Mouse (Mus musculus): ENCODE measurements around the gene Ces1e. TPM values are rescaled to one million over a fixed set of nuclear protein-coding genes. Genes with fewer than 3 reads are reported as not detected.

Gene Ces1e
- total RNA-seq, 2 experiments from 2014 or later, result not detected

DNA sequence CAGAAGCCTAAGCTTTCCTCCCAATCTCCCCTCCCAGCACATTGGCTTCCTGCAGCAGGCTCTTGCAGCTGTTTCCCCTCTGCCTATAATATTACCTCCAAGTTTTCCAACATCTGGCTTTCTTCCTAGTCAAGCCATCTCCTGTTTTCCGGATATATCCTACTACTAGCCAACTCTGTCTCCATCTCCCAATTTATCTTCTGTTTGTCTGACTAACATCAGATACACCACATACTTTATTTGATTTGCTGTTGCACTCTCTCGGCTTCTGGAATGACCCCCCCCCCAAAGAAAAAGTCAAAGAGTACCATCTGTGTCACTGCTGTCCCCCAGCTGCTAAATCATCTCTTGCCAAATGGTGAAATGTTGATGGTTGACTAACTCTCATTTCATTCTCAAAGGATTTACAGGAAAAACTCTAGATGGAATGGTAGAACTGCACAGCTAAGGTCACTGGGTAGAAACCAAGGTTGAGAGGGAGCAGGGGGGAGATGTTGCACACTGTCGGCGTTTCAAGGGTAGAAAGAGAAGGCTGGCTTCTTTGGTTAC lies 48.8 kb downstream of the Ces1e start:
- no peak for ATAC-seq (ENCODE audit: poor library complexity, severe bottlenecking)

DNA sequence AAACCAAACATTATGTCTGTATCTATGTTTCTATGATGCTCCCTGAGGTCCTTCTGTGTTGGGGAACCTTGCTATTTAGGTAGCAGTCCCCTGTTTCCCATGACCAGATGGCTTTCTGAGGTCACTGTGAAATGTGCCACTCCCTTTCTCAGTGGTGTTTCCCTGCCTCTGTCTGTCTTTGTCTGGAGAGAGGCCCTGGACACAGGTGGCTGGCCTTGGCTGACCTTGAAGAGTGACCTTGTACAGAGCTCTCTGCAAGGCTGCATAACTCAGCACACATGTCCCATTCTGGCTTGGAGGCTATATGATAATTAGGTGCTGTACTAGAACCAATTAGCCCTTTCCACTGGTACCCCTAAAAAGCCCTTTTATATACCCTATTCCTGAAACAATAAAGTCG lies 52.8 kb downstream of the Ces1e start:
- no peak for ATAC-seq (ENCODE audit: poor library complexity, severe bottlenecking)

- no peak for ATAC-seq (ENCODE audit: poor library complexity, severe bottlenecking)
These were observed 54.9 kb downstream of the Ces1e start for GRCm38 (mm10) chr8:93174554-93174953.

GRCm38 (mm10) chr8:93171846-93172590 lies 57.4 kb downstream of the Ces1e start:
- ATAC-seq (ENCODE audit: poor library complexity, severe bottlenecking), result no peak

GRCm38 (mm10) chr8:93163363-93163762 lies 66.1 kb downstream of the Ces1e start:
- no peak for ATAC-seq (ENCODE audit: poor library complexity, severe bottlenecking)

DNA sequence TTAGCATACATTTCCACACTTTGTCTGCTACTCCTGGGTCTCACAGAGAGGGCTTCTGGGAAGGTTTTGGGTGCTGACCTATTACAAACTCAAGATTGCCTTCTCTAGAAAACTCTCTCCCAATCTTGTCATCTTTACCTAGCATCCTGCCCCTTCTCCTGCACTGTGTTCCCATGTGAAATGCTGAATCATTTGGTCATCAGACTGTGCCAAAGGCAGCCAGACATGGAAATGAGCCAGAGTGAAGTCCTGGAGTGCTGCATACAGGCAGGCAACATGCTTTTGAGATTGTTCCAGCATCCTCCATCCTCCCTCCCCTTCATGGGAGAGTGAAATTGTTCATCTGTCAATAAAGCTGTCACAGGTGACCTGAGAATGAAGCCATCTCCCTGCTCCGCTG lies 78.0 kb downstream of the Ces1e start:
- ATAC-seq (ENCODE audit: poor library complexity, severe bottlenecking), result no peak

Other genes with a start within 250 kb of the Ces1e start
- not detected in 2 replicates for gene Ces1a, start 181.4 kb downstream of the Ces1e start, total RNA-seq (2015)
- not detected in 2 replicates for gene Ces1a, start 181.4 kb downstream of the Ces1e start, total RNA-seq (2017)
- gene Ces1b, start 149.6 kb downstream of the Ces1e start, total RNA-seq (2015), result not detected in 2 replicates
- not detected in 2 replicates for gene Ces1b, start 149.6 kb downstream of the Ces1e start, total RNA-seq (2017)
- not detected in 2 replicates for gene Ces1c, start 98.3 kb downstream of the Ces1e start, total RNA-seq (2015)
- not detected in 2 replicates for gene Ces1c, start 98.3 kb downstream of the Ces1e start, total RNA-seq (2017)
- gene Ces1d, start 31.8 kb downstream of the Ces1e start, total RNA-seq (2015), result 0.51 and 1.8 TPM in 2 replicates
- gene Ces1d, start 31.8 kb downstream of the Ces1e start, total RNA-seq (2017), result 0.40 and 0.65 TPM in 2 replicates
- not detected in 2 replicates for gene Ces1f, start 50.1 kb upstream of the Ces1e start, total RNA-seq (2015)
- gene Ces1f, start 50.1 kb upstream of the Ces1e start, total RNA-seq (2017), result not detected in 2 replicates
- gene Ces1g, start 107.7 kb upstream of the Ces1e start, total RNA-seq (2015), result not detected in 2 replicates
- gene Ces1g, start 107.7 kb upstream of the Ces1e start, total RNA-seq (2017), result not detected in 2 replicates
- not detected in 2 replicates for gene Ces1h, start 150.1 kb upstream of the Ces1e start, total RNA-seq (2015)
- gene Ces1h, start 150.1 kb upstream of the Ces1e start, total RNA-seq (2017), result not detected in 2 replicates